Mouse (Mus musculus) thymus, postnatal 36 days (tissue): ENCODE measurements at regions not wholly inside any gene's neighbourhood (a gene's known extent, or its start where the extent isn't known, plus 50 kb on each side); places are given as distances from the start of the nearest gene placed in this dataset.

Experiments
- DNase-seq, 2 experiments: peaks; one replicate each; pipeline ENCODE4 v3.0.0; 2022; ENCODE audit warnings: mixed read lengths in 2 of 2

DNA sequence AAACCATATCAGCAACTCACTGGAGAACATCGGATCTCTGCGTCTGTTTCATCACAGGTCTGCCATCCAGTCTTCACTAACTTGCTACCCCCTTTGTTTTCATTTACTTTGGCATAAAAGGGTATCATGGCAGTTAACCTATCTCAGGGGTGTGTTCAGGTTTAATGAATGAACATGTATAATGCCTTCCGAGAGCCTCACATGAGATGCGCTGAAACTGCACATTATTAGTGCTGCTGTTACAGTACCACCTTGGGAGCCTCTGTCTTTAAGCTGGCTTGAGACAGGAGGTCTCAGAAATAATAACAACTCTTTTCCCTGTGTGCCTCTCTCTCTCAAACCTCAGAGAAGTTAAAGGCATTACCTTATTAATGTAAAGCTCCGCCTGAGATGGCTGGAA is 438.2 kb upstream of the Cited2 start:
- DNase-seq, result no peak

DNA sequence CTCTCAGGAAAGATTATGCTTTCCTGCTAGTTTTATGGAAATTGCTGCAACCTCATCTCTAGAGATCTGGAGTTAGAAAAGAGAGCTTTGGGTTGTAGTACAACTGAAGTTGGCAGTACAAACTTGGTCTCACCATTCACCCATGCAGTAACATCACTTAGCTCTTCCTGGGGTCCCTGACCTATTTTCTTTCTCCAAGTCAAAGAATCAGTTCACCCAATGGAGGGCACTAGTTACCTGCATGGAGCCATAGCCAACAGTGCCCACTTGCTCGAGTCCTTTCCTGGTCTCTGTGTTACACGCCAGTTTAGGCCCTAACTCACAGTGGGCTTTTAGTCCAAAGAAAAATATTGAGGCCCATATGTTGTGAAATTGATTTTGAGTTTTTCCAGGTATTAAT is 435.9 kb upstream of the Cited2 start:
- DNase-seq, result no peak

DNA sequence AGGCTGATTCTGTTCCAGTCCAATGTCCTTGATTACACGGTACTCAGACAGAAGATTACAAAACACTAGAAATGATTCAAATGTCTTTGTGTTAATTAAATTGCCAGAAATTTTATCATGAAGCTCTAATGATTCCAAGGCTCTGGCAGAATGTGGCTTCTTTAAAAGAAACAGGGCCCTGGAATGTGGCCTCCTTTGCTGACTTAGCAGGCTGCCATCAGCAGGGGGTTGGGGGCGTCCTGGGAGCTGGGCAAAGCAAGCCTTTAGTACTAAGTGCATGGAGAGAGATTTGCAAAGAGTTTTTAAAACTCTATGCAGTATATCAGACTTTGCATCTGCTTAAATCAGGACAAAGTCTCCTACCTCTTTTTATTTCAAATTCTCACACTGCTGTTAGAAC is 434.8 kb upstream of the Cited2 start:
- DNase-seq, result no peak

DNA sequence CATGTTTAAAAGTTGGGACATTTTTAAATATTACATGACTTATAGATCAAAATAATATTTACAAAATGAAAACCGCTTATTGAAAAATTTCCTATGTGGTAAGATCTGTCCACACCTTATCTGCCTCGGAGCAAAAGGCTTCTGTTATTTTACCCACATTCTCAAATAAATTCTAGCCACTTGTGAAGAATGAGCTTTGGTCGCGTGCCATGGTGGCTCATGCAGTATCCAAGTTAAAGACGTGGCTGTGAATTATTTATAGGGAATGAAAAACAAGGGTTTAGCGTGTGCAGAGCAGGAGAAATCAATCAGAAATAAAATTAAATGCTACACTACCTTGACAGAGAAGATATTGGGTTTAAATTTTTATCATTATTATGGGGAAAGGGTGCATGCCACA is 430.7 kb upstream of the Cited2 start:
- DNase-seq, result no peak

DNA sequence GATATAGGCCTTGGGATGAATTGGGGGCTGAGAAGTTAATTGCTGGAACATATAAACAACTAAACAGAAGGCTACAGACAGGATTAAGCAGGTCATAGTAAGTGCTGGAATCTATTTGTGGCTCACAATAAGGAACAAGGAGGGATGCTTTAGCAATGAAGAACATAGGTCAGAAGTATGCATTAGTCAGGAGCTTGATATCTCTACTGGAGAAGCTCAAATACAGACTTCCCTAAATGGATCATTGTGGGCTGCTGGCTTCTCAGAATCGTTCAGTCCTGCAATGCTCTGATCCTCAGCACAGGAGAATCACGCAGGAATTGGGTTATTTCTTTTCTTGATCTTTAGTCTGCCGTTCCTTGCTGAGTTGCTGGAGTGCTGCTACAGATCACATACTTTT is 428.6 kb upstream of the Cited2 start:
- DNase-seq, result no peak

DNA sequence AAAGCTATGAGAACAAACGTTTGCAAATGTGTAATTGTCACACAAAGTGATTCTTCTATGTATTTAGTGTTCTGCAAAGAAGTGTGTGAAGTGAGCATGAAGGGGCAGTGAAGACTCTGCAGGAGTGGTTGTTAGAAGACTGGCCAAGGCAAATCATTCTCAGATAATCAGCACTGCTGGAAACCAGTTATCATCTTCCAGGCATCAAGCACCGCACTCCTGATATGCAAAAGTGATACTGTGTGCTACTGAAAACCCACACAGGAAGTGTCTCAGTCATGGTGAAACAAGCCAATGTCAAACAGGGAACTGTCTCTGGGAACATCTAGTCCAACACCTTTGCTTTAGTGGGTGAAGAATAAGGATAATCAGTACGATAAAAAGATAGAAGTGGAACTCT is 427.9 kb upstream of the Cited2 start:
- no peak for DNase-seq

DNA sequence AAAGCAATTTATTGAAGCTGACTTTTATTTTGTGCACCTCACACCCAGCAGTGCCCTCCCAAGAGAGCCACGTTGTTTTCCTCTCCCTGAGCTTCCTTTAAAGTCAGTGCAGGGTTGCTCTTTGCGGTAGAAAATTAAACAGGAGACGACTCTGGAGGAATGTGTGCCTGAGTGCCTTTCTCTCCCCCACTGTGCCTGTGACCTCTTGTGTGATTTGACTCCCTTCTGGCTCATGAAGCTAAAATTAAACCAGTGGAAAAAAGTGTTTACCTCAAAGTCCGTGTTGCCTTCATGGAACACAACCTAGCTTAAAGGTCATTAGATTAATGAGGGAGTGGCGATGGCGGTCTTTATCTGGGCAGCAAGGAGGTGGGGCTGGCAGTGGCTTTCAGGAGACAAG is 423.4 kb upstream of the Cited2 start:
- no peak for DNase-seq

DNA sequence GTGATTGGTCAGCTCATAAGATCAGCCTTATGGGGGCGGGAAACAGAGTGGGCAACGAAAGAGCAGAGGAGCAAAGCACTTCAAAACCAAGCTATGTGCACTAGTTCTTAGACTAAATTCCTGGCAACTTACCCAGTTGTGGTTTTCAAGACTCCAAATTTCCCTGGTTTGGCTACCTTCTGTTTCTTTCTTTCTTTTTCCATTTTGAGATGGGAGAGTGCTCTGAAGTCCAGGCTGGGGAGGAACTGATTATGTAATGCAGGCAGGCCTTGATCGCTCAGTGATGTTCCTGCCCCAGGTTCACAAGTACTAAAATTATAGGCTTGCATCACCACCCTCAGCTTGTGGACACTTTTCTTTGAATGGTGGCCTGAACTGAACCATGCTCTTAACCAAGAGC is 396.3 kb upstream of the Cited2 start:
- no peak for DNase-seq

DNA sequence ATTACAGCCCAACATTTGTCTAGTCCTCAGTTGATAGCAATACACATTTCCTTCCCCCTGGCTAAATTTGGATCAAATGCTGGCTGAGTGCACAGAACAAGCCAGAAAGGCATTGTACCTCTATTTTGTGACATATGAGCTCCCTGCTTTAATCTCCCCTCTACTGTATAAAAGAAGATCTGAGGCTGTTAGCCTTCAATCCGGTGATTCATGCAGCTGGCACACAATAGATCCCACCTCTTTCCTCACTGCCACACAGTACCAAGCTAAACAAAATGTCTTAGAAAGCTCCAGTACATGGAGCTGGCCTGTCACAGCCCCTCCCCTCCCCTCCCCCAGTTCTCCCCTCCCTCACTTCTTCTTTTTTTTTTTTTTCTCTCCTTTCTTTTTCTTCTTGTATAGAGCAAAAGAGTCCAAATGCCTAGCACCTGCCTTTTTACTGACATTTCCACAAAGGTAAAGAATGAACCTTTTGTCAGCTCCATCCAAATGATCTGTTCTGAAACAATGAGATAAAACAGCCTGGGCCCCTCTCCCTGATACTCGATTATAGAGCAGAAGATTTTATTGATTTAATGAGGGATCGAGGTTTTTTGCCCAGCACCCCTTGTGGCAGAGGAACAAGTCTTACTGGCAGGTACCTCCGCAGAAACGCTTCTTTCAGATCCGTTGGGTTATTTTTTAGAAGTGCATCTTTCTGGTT is 392.0 kb upstream of the Cited2 start:
- DNase-seq, result no peak

DNA sequence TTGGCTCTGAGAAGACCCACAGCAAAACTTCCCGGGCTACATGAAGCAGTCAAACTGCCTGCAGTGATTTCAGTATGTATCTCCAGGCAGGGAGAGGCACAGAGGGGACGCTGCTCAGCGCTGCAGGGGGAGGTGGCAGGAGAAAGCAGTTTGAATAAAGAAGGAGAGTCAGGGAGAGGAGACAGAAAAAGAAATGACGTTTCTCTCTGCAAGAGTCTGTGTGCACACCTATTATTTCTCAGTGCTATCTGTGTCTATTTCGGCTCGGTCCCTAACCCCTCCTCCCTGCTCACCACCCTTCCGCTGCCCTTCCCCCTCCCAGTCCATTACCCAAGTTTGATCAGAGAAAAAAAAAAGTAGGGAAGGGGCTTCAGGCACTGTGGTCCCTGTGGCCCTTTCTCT is 391.4 kb upstream of the Cited2 start:
- no peak for DNase-seq

DNA sequence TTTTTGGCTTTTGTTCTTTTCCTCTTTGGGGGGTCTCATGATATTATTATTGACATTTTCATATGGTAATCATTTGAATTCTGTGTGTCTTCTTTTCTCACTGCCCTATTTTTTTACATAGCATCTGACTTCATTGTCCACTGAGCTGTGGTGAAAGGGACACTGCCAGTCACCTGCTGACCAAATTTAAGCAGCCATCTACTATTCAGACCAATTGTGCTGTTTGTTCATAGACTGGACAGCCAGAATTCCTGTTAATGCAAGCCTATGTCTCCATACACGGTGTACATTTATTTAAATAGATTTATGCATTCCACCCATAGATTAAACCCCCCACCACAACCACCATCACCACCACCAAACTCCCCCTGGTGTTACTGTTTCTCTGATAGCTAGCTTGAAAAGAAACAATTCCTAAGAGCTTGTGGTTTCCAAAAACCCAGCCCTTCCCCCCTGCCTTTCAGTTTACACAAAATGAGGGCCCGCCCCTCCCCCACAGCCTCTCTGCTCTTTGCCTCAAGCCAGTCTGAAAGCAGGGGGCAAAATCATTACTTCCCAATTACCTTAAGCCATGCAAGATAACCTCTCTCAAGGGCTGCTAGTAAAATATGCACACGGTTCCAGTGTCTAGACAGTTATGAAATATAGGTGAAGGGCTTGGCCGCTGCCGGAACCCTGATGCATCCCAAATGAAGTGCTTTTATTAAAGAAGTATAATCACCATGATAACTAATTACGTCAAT is 390.8 kb upstream of the Cited2 start:
- no peak for DNase-seq

DNA sequence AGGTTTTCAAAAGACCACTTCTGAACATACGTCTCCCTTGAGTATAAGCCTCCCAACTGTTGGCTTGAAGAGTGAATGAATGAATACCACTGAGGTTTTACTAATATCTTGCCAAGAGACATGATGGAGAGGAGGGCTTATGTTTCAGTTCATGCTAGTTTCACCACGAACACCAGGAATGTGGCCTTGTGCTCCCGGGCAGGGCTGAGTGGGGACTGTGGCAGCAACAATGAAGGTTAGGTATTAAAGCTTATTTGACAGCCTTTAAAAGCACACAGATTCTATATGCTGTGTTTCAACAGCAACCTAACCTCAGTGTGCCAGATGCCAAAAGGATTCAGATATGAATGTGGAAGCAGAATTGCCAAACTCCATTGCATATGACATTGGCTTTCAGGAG is 390.0 kb upstream of the Cited2 start:
- DNase-seq, result no peak

DNA sequence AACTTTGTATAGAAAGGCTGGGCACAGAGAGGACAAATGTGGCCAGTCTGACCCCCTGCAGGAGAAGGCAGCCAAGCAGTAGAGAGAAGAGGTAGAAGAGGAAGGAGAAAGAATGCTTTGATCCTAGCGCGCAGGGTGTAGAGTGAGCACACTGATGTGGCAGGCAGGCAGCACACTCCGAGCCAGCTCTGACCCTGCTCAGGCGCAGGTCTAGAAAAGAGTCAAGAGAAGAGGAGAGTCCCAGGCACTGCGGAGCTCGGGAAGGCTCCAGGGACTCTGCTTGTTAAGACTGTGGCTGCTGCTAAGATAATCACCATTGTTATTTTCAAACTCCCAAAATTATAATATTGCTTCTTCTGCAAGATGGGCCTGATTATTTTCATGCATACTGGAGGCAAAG is 389.3 kb upstream of the Cited2 start:
- no peak for DNase-seq

DNA sequence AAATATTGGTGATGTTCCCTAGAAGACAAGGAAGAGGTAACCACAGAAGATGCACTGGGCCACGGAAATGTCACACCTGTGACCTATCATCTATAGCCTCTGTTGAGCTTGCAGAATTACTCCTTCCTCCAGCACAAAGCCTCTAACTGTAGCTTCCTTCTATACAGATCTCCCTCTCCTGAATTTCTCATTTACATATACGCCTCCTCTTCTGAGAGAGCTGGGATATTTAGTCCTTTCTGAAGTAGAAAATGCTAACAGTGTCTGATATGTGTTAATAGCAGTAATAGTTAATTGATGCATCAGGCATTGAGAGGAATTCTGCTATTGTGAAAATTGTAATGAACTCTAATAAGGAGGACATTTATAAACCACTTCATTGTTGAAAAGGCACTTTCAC is 385.8 kb upstream of the Cited2 start:
- no peak for DNase-seq

DNA sequence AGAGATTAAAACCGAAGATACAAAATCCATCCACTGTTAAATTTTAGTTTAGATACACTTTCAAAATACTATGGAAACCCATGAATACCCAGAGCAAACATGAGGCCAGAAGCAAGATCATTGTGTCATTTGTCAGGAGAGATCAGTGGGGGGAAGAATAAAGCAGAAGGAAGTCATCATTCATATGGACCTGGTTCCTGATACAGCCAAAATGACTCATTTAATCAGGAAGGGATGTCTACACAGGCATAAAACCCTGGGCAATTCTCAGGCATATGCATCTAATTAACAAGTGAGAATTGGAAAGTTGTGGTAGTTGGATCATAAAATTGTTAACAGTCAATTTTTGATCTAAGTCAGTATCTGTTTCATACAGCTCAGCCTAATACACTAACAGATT is 379.2 kb upstream of the Cited2 start:
- DNase-seq, result no peak

DNA sequence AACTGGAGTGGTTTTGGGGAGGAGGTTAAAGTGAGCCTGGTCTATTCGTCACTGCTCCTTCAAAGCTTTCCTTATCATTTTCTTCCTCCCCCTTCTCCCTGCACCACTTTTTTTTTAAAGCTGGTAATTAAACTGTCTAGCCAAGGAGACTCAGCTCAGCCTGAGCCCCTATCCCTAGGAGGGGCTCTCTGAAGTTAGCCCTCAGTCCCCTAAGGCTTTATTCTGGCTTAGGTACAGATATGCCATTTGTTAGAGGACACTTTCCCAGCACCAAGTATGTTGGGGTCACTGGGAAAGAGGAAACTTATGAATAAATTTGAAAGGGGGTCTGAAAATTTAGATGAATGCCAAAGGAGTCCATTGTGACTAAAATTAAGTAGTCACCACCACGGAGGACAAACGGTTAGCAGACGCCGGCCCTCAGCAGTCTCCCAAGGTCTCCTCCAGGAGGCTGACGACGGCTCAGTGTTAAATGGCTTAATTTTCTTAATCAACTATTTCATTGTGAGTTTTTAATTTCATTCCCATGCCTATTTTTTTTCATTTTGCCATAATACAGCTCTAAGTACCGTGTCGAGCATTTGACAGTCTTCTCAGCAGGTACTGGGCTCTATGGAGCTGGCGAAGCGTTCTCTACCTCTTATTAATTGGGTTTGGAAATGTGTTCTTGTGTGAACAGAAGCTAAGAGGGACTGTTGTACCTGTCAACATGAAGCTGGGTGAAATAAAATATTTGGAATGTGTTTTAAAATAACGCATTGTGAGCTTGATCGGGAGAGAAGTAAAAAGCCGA is 370.6 kb upstream of the Cited2 start:
- no peak for DNase-seq

DNA sequence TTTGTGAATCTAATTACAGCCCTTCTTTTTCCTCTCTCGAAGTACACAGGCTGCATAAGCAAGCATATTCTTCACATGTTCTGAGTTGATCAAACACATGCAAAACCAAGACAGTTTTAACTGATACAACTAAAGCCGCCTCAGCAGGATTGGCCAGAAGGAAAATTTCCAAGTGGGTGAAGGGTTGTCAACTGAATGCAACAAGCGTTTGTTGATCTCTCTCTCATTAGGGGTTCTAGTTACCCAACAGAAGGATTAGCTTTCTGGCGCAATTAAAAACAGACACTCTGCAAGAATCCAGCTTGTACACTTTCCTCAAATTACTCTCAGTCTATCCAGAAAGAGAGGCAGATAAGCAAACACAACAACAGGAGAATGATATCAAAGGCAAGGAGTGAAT is 367.5 kb upstream of the Cited2 start:
- DNase-seq, result no peak

DNA sequence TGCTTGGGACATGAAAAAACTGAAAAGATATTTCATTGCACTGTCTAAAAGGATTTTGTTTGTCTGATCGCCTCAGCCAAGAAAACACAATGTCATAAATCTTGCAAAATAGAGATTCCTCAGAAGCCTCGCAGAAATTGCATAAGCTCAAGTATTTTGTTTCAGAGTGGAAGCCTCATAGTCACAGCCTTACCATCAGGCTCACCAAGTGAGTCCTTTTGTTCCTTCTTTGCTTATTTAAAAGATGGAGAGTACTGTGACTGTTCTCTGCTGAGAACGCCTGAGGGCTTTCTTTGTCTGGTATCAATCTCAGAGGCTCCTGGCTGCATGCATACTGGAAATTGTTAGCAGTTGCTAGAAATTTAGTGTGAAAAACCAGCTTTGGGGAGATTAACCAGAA is 367.0 kb upstream of the Cited2 start:
- no peak for DNase-seq

DNA sequence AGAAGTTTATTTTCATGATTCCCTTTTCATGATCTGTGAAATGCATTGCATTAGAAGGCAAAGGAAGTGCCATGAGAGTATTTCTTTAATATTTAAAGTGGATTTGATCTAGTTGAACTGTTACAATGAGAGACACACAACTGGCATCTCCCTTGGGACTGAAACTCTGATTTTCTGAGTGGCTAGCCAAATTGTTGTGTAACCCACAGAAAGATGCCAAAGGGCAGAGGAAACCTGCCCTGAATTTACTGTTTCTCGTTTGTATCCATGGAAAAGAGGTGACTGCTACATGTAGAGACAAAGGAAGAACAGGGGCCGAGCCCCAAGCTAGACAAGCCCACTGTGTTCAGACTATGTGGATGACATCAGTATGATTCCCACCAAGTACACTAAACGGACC is 360.4 kb upstream of the Cited2 start:
- no peak for DNase-seq

DNA sequence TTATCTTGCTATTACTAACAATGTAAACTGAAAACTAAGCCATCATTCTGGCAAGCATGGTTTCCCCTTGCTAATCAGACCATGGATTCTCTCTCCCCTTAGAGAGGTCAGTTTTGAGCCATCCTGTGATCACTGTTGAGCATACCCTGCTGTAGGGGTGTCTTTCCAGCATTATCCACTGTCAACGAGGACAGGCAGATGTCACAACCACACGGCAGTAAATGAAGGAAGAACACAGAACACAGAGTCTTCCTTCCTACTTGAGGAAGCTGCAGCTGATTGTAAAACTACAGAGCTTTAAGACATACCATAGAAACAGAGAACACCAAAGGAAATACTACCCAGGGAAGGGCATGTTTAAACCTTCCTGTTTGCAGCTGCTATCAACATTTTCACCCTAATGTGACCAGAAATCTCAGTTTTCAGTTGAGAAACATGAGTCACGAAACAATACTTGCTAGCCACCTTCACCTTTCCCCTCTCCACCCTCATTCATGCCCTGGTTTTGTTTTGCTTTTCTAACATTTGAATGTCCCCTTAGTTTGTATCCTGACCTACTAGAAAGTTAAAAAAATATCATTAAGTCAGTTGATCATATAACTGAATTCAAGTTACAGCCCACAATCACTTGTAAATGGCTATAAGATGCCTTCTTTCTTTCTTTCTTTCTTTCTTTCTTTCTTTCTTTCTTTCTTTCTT is 356.8 kb upstream of the Cited2 start:
- DNase-seq, result no peak

DNA sequence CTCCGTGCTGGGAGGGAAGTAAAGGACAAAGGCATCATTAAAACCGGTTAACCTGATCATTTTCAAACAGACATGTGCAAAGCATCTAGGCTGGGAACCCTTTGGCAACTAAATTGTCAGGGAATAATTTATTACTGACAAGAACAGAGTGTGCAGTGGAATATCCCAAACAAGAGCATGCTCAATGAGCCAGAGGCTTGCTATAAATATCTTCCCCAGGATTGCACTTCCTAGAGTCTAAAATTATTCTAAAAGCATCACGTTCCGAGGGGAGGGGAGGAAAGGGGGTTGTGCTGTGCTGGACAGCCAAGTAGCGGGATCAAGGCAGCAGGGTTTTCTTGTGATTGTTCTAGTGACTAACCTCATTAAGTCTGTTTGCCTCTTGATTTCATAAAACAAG is 356.0 kb upstream of the Cited2 start:
- DNase-seq, result no peak

DNA sequence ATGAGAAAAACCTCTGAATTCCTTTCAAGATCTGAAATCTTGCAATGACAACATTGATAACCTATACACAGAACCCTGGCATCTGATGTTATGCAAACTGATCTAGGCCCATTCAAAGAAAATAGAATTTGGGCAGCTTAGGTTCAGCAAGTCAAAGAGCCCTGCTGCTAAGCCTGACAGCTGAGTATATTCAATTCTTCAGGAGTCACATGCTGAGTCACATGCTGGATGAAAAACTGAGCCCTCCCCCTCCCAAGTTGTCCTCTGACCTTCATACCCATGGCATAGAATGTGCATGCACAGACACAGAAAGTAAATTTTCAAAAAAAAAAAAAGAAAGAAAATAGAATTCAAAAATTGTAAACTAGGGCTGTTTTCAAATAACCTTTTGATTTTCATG is 355.6 kb upstream of the Cited2 start:
- DNase-seq, result no peak

DNA sequence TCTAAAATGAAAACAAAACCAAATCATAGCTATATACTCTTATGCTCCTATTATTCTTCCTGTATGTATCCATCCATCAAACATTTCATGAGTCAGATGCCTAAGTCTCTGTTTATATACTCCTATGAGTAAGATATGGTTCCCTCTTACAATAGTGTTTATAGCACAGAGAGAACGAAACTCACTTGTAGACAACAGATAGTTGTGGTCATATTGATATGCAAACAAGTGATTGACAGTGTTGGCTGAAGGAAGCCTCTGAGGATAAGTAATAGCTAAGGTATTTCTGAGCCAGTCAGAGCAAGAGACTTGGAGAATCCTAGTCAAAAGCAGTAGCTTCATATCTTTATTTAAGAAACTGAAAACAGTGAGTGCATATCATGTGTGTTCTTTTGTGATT is 354.4 kb upstream of the Cited2 start:
- DNase-seq, result no peak

DNA sequence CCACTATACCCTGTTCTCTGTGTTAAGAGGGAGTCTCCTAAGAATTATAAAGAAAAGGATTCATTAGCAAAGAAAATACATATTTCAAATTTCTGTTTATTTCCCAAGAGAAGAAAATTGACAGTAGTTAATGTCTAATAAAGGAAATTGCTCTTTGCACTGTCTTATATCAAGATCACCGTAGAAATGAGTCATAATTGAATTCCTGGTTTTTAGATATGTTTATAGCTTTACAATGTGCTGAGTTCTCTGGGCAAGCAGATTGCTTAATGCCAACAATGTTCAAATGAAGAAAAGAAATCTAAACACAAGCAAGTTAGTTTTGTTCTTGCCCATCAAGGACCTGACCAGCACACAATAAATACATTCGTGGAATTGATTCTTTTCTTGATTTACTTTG is 350.1 kb upstream of the Cited2 start:
- no peak for DNase-seq
